Mouse (Mus musculus) embryonic facial prominence, embryonic 12.5 days (tissue): Measurements from ENCODE around the gene Pcgf5. TPM values are rescaled to one million over a fixed set of nuclear protein-coding genes. Genes with fewer than 3 reads are reported as not detected.

Experiments used
- ATAC-seq: fragments of 200-750 bp; cut with Nextera tagmentation; 2 replicates; pipeline ENCODE4 v1.8.0; 2017; ENCODE audit not compliant: insufficient number of reproducible peaks, insufficient read depth, low FRiP score, low TSS enrichment
- H3K27ac ChIP-seq: fragments of 300-500 bp; sonication (generic); 2 replicates; pipeline ENCODE4 v1.5.1; 2016; ENCODE audit warnings: mild to moderate bottlenecking
- H3K27me3 ChIP-seq: fragments of 300-500 bp; sonication (generic); 2 replicates; pipeline ENCODE4 v1.6.1; 2016; ENCODE audit warnings: mild to moderate bottlenecking, moderate library complexity
- H3K36me3 ChIP-seq: fragments of 300-500 bp; sonication (generic); 2 replicates; pipeline ENCODE4 v1.6.1; 2016; ENCODE audit warnings: mild to moderate bottlenecking
- H3K4me1 ChIP-seq: fragments of 300-500 bp; sonication (generic); 2 replicates; pipeline ENCODE4 v1.6.1; 2016
- H3K4me2 ChIP-seq: fragments of 300-500 bp; sonication (generic); replicated peaks from 2 replicates; pipeline ENCODE4 v1.6.1; 2016; ENCODE audit warnings: mild to moderate bottlenecking, moderate library complexity
- H3K4me3 ChIP-seq: fragments of 300-500 bp; sonication (generic); 2 replicates; pipeline ENCODE4 v1.5.1; 2016; ENCODE audit warnings: mild to moderate bottlenecking
- H3K9ac ChIP-seq: fragments of 300-500 bp; sonication (generic); 2 replicates; pipeline ENCODE4 v1.6.1; 2016; ENCODE audit warnings: mild to moderate bottlenecking, moderate library complexity
- H3K9me3 ChIP-seq: fragments of 300-500 bp; sonication (generic); 2 replicates; pipeline ENCODE4 v1.6.1; 2016; ENCODE audit warnings: mild to moderate bottlenecking, moderate library complexity
- WGBS: fragments of 180-500 bp; shearing (Covaris S2); methylation state at CpG from one replicate; pipeline ENCODE4 v1.1.7; 2016; 5-methylcytosine and 5-hydroxymethylcytosine counted together
- polyA plus RNA-seq: library from polyadenylated mRNA; unstranded; fragments of >200 nt; fragmentation: Nextera tagmentation; extraction: Ambion mirVana; gene quantifications from 2 replicates; pipeline ENCODE4 v1.2.1, GENCODE M21; 2016

Pcgf5 gene
- polyA plus RNA-seq, 1 experiment from 2014 or later: 7.0 TPM

- ATAC-seq: no peak
- no peak overlapping the region for H3K27ac ChIP-seq
- no peaks in the 10 kb centered on the region for H3K36me3 ChIP-seq
- WGBS: 93% methylated on average over 9 of the region's 9 CpGs
- H3K4me2 ChIP-seq: no peak overlapping the region
- H3K4me1 ChIP-seq: no peaks in the 10 kb centered on the region
- H3K9ac ChIP-seq: no peak overlapping the region
- H3K4me3 ChIP-seq: no peak overlapping the region
- H3K27me3 ChIP-seq: peaks cover 39% of the 10 kb centered on the region
- no peaks in the 10 kb centered on the region for H3K9me3 ChIP-seq
Observed at GRCm38 (mm10) chr19:36350870-36351269, 2.8 kb downstream of the Pcgf5 start.

GRCm38 (mm10) chr19:36362541-36362940, 14.4 kb downstream of the Pcgf5 start:
- 84% methylated on average over 5 of the region's 5 CpGs for WGBS
- no peaks in the 10 kb centered on the region for H3K4me1 ChIP-seq
- no peaks in the 10 kb centered on the region for H3K9me3 ChIP-seq
- no peak for ATAC-seq
- H3K36me3 ChIP-seq: no peaks in the 10 kb centered on the region
- H3K27me3 ChIP-seq: no peaks in the 10 kb centered on the region
- H3K9ac ChIP-seq: no peak overlapping the region
- no peak overlapping the region for H3K27ac ChIP-seq
- H3K4me2 ChIP-seq: no peak overlapping the region
- H3K4me3 ChIP-seq: no peak overlapping the region

- no peaks in the 10 kb centered on the region for H3K9me3 ChIP-seq
- WGBS: 89% methylated on average over 8 of the region's 8 CpGs
- no peak overlapping the region for H3K4me2 ChIP-seq
- no peak overlapping the region for H3K4me3 ChIP-seq
- H3K36me3 ChIP-seq: no peaks in the 10 kb centered on the region
- no peak overlapping the region for H3K27ac ChIP-seq
- ATAC-seq: no peak
- H3K9ac ChIP-seq: no peak overlapping the region
- no peaks in the 10 kb centered on the region for H3K4me1 ChIP-seq
- no peaks in the 10 kb centered on the region for H3K27me3 ChIP-seq
Observed at GRCm38 (mm10) chr19:36364757-36365156, 16.6 kb downstream of the Pcgf5 start.

- Histone ChIP-seq H3K9me3 (no peaks in the 10 kb centered on the region), H3K4me1 (no peaks in the 10 kb centered on the region), H3K27me3 (no peaks in the 10 kb centered on the region), H3K27ac (no peak overlapping the region), H3K4me2 (no peak overlapping the region), H3K36me3 (no peaks in the 10 kb centered on the region), H3K9ac (no peak overlapping the region), H3K4me3 (no peak overlapping the region)
- 90% methylated on average over 10 of the region's 10 CpGs for WGBS
- ATAC-seq: no peak
Observed at GRCm38 (mm10) chr19:36371478-36371877, 23.4 kb downstream of the Pcgf5 start.

- Histone ChIP-seq H3K27me3 (no peaks in the 10 kb centered on the region), H3K9ac (no peak overlapping the region), H3K27ac (no peak overlapping the region), H3K9me3 (no peaks in the 10 kb centered on the region), H3K4me3 (no peak overlapping the region), H3K4me1 (no peaks in the 10 kb centered on the region), H3K36me3 (no peaks in the 10 kb centered on the region), H3K4me2 (no peak overlapping the region)
- WGBS: 57% methylated on average over 6 of the region's 6 CpGs
- ATAC-seq: no peak
Observed at GRCm38 (mm10) chr19:36373056-36373621, 25.0 kb downstream of the Pcgf5 start.

GRCm38 (mm10) chr19:36375200-36375783, 27.2 kb downstream of the Pcgf5 start:
- H3K36me3 ChIP-seq: no peaks in the 10 kb centered on the region
- WGBS: 78% methylated on average over 11 of the region's 11 CpGs
- H3K27me3 ChIP-seq: no peaks in the 10 kb centered on the region
- no peaks in the 10 kb centered on the region for H3K9me3 ChIP-seq
- no peak overlapping the region for H3K4me2 ChIP-seq
- no peak overlapping the region for H3K9ac ChIP-seq
- no peaks in the 10 kb centered on the region for H3K4me1 ChIP-seq
- no peak overlapping the region for H3K27ac ChIP-seq
- no peak overlapping the region for H3K4me3 ChIP-seq
- ATAC-seq: no peak

GRCm38 (mm10) chr19:36377729-36378128, 29.6 kb downstream of the Pcgf5 start:
- WGBS: 81% methylated on average over 7 of the region's 7 CpGs
- Histone ChIP-seq H3K9me3 (no peaks in the 10 kb centered on the region), H3K4me3 (no peak overlapping the region), H3K27ac (no peak overlapping the region), H3K4me1 (no peaks in the 10 kb centered on the region), H3K4me2 (no peak overlapping the region), H3K9ac (no peak overlapping the region), H3K36me3 (no peaks in the 10 kb centered on the region), H3K27me3 (no peaks in the 10 kb centered on the region)
- no peak for ATAC-seq

- Histone ChIP-seq H3K27me3 (no peaks in the 10 kb centered on the region), H3K36me3 (no peaks in the 10 kb centered on the region), H3K9me3 (no peaks in the 10 kb centered on the region), H3K27ac (no peak overlapping the region), H3K4me1 (no peaks in the 10 kb centered on the region), H3K9ac (no peak overlapping the region), H3K4me3 (no peak overlapping the region), H3K4me2 (no peak overlapping the region)
- no peak for ATAC-seq
- 61% methylated on average over 15 of the region's 15 CpGs for WGBS
Observed at GRCm38 (mm10) chr19:36378511-36379232, 30.6 kb downstream of the Pcgf5 start.

GRCm38 (mm10) chr19:36382901-36383300, 34.8 kb downstream of the Pcgf5 start:
- Histone ChIP-seq H3K4me2 (no peak overlapping the region), H3K4me1 (no peaks in the 10 kb centered on the region), H3K27ac (no peak overlapping the region), H3K36me3 (no peaks in the 10 kb centered on the region), H3K9ac (no peak overlapping the region), H3K27me3 (no peaks in the 10 kb centered on the region), H3K4me3 (no peak overlapping the region), H3K9me3 (no peaks in the 10 kb centered on the region)
- 92% methylated on average over 3 of the region's 3 CpGs for WGBS
- ATAC-seq: no peak

- no peak for ATAC-seq
- Histone ChIP-seq H3K9ac (no peak overlapping the region), H3K9me3 (no peaks in the 10 kb centered on the region), H3K4me1 (no peaks in the 10 kb centered on the region), H3K4me2 (no peak overlapping the region), H3K27me3 (no peaks in the 10 kb centered on the region), H3K36me3 (no peaks in the 10 kb centered on the region), H3K27ac (no peak overlapping the region), H3K4me3 (no peak overlapping the region)
- WGBS: 76% methylated on average over 5 of the region's 5 CpGs
Observed at GRCm38 (mm10) chr19:36383977-36384376, 35.9 kb downstream of the Pcgf5 start.

GRCm38 (mm10) chr19:36384426-36384825, 36.3 kb downstream of the Pcgf5 start:
- Histone ChIP-seq H3K27ac (no peak overlapping the region), H3K9ac (no peak overlapping the region), H3K4me2 (no peak overlapping the region), H3K27me3 (no peaks in the 10 kb centered on the region), H3K4me3 (no peak overlapping the region), H3K36me3 (no peaks in the 10 kb centered on the region), H3K9me3 (no peaks in the 10 kb centered on the region), H3K4me1 (no peaks in the 10 kb centered on the region)
- no peak for ATAC-seq
- WGBS: 12% methylated on average over 2 of the region's 2 CpGs

GRCm38 (mm10) chr19:36388502-36388901, 40.4 kb downstream of the Pcgf5 start:
- Histone ChIP-seq H3K36me3 (no peaks in the 10 kb centered on the region), H3K9ac (no peak overlapping the region), H3K27me3 (no peaks in the 10 kb centered on the region), H3K4me2 (no peak overlapping the region), H3K4me3 (no peak overlapping the region), H3K9me3 (no peaks in the 10 kb centered on the region), H3K4me1 (no peaks in the 10 kb centered on the region), H3K27ac (no peak overlapping the region)
- WGBS: 57% methylated on average over 5 of the region's 5 CpGs
- no peak for ATAC-seq
